Mouse (Mus musculus) forebrain, embryonic 15.5 days (tissue): ENCODE results near the gene Sema3f. TPM values are rescaled to one million over a fixed set of nuclear protein-coding genes. Genes with fewer than 3 reads are reported as not detected.

Experiments used
- ATAC-seq: fragments of 200-750 bp; cut with Nextera tagmentation; replicated peaks from 2 replicates; pipeline ENCODE4 v1.8.0; 2017; ENCODE audit warnings: mild to moderate bottlenecking, moderate TSS enrichment, moderate library complexity
- H3K27ac ChIP-seq: fragments of 300-500 bp; sonication (generic); replicated peaks from 2 replicates; pipeline ENCODE4 v1.5.1; 2015; ENCODE audit warnings: mild to moderate bottlenecking, inconsistent platforms
- H3K27me3 ChIP-seq: fragments of 300-500 bp; sonication (generic); 2 replicates; pipeline ENCODE4 v1.6.1; 2015; ENCODE audit warnings: inconsistent platforms
- H3K36me3 ChIP-seq: fragments of 300-500 bp; sonication (generic); 2 replicates; pipeline ENCODE4 v1.6.1; 2015; ENCODE audit warnings: mild to moderate bottlenecking, inconsistent platforms
- H3K4me1 ChIP-seq: fragments of 300-500 bp; sonication (generic); 2 replicates; pipeline ENCODE4 v1.6.1; 2015; ENCODE audit warnings: inconsistent platforms
- H3K4me2 ChIP-seq: fragments of 300-500 bp; sonication (generic); replicated peaks from 2 replicates; pipeline ENCODE4 v1.6.1; 2015; ENCODE audit warnings: mild to moderate bottlenecking, inconsistent platforms
- H3K4me3 ChIP-seq: fragments of 300-500 bp; sonication (generic); 2 replicates; pipeline ENCODE4 v1.5.1; 2015; ENCODE audit warnings: mild to moderate bottlenecking, inconsistent platforms
- H3K9ac ChIP-seq: fragments of 300-500 bp; sonication (generic); replicated peaks from 2 replicates; pipeline ENCODE4 v1.6.1; 2015; ENCODE audit warnings: mild to moderate bottlenecking, inconsistent platforms
- H3K9me3 ChIP-seq: fragments of 300-500 bp; sonication (generic); 2 replicates; pipeline ENCODE4 v1.6.1; 2016; ENCODE audit warnings: inconsistent platforms
- WGBS: fragments of 180-500 bp; shearing (Covaris S2); methylation state at CpG from one replicate; pipeline ENCODE4 v1.1.7; 2015; ENCODE audit warnings: mixed read lengths; 5-methylcytosine and 5-hydroxymethylcytosine counted together
- polyA plus RNA-seq: library from polyadenylated mRNA; unstranded; fragments of >200 nt; fragmentation: Nextera tagmentation; extraction: Ambion mirVana; gene quantifications from 2 replicates; pipeline ENCODE4 v1.2.1, GENCODE M21; 2015

Sema3f gene
- polyA plus RNA-seq, 1 experiment from 2014 or later, result 13.7 TPM

DNA sequence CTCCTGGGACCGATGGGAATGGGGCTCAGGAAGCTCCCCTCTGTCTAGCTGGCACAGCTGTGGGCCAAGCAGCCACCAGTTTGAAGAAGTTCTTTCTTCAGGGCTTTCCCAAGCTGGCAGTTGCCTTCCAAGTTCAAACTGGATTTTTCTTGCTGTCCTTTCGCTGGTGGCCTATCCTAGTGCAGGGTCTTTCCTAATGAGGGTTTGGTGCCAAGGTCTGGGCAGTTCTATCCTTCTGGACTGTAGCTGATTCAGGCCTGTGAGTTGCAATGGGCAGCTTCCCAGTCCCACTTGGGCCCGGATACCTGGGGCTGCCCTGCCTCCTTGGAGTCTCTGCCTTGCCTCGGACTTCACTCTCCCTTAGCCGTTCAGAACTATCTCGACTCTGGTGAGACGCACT is 60.0 kb downstream of the Sema3f start:
- no peaks in the 10 kb centered on the region for H3K9me3 ChIP-seq
- peak overlapping the region; percentile 51 for H3K27ac ChIP-seq
- 0 out of 2 replicates have a peak, but pooled peaks have one; percentile 28 for ATAC-seq
- H3K4me3 ChIP-seq, result no peak overlapping the region
- H3K4me1 ChIP-seq, result peaks cover 22% of the 10 kb centered on the region
- WGBS, result 58% methylated on average over 7 of the region's 7 CpGs
- H3K4me2 ChIP-seq, result no peak overlapping the region
- no peak overlapping the region for H3K9ac ChIP-seq
- H3K27me3 ChIP-seq, result no peaks in the 10 kb centered on the region
- H3K36me3 ChIP-seq, result no peaks in the 10 kb centered on the region

DNA sequence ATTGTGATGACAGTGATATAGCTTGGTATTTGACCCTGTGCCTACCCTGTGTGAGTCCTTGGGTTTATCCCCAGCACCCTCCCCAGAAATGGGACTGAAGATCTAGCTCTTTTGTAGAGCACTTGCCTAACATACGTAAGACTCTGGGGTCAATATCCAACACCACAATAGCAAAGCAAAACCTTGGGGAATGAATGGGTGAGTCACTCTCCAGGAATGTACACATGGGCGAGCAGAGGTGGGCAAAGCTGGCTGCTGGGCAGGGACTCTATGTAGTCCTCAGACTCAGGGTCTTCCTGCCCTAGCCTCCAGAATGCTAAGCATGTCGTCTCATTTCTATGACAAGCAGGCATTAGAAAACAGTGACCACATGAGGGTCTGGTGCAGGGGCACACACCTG is 61.5 kb downstream of the Sema3f start:
- Histone ChIP-seq H3K27me3 (no peaks in the 10 kb centered on the region), H3K36me3 (no peaks in the 10 kb centered on the region), H3K4me2 (no peak overlapping the region), H3K4me3 (no peak overlapping the region), H3K9me3 (no peaks in the 10 kb centered on the region), H3K9ac (no peak overlapping the region), H3K27ac (no peak overlapping the region), H3K4me1 (peaks cover 34% of the 10 kb centered on the region)
- 67% methylated on average over 3 of the region's 3 CpGs for WGBS
- no peak for ATAC-seq

DNA sequence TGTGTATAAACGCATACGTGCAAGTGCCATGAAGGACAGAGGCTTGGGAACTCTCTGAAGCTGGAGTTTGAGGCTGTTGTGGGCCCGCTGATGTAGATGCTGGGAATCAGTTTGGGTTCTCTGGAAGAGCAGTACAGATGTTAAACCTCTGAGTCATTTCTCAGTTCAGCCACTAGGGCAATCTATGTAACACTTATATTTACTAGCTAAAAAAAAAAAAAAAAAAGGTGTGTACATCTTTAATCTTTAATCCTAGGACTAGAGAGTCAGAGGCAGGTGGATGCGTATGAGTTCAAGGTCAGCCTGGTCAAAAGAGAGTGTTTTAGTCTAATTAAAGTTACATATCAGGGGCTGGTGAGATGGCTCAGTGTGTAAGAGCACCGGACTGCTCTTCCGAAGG is 63.3 kb downstream of the Sema3f start:
- Histone ChIP-seq H3K9me3 (no peaks in the 10 kb centered on the region), H3K4me3 (no peak overlapping the region), H3K9ac (no peak overlapping the region), H3K4me2 (no peak overlapping the region), H3K27ac (no peak overlapping the region), H3K27me3 (no peaks in the 10 kb centered on the region), H3K4me1 (peaks cover 34% of the 10 kb centered on the region), H3K36me3 (no peaks in the 10 kb centered on the region)
- no peak for ATAC-seq
- 86% methylated on average over 6 of the region's 6 CpGs for WGBS

DNA sequence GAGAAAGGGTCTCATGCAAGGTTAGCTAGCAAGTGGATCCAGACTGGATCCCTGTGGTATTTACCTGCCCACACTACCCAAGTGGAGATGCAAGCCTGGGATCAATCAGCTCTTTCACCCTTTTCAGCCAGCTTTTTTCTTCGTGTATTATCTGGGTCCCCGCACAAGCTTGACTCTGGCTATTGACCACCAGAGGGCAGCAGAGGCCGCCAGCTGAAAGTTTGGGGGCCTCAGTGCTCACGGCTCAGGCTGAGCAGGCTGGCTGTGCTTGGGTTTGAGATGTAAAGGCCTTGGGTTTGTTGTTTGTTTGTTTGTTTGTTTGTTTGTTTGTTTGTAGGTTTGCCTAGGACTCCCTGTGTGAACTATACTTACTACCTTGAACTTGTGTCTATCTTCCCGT is 64.7 kb downstream of the Sema3f start:
- no peaks in the 10 kb centered on the region for H3K27me3 ChIP-seq
- no peaks in the 10 kb centered on the region for H3K9me3 ChIP-seq
- H3K4me3 ChIP-seq, result no peak overlapping the region
- H3K9ac ChIP-seq, result no peak overlapping the region
- WGBS, result 9% methylated on average over 5 of the region's 5 CpGs
- no peak overlapping the region for H3K27ac ChIP-seq
- no peak overlapping the region for H3K4me2 ChIP-seq
- peak; percentile 71 for ATAC-seq
- H3K36me3 ChIP-seq, result no peaks in the 10 kb centered on the region
- peaks cover 21% of the 10 kb centered on the region for H3K4me1 ChIP-seq

DNA sequence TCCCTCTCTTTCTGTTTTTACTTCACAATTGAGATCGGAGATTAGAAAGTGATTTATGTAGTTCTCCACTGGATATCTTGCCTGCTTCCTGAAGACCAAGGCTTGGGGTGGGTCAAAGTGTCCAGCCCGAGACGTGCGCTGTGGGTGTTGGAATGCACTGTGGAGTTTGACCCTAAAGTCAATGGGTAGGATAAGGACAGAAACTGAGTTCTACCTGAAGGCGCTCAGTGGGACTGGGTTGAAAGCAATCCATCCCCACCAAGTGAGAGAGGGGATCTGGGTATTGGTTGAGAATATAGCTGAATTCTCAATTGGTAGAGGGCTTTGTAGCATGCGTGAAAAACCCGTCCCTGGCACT is 65.1 kb downstream of the Sema3f start:
- no peak overlapping the region for H3K4me3 ChIP-seq
- peak overlapping the region; percentile 59; the same call in 1 of the 2 replicates for H3K9ac ChIP-seq
- no peaks in the 10 kb centered on the region for H3K9me3 ChIP-seq
- ATAC-seq, result no peak
- 61% methylated on average over 7 of the region's 7 CpGs for WGBS
- H3K27ac ChIP-seq, result no peak overlapping the region
- no peaks in the 10 kb centered on the region for H3K36me3 ChIP-seq
- H3K4me2 ChIP-seq, result peak overlapping the region; percentile 55
- no peaks in the 10 kb centered on the region for H3K27me3 ChIP-seq
- peaks cover 16% of the 10 kb centered on the region for H3K4me1 ChIP-seq

DNA sequence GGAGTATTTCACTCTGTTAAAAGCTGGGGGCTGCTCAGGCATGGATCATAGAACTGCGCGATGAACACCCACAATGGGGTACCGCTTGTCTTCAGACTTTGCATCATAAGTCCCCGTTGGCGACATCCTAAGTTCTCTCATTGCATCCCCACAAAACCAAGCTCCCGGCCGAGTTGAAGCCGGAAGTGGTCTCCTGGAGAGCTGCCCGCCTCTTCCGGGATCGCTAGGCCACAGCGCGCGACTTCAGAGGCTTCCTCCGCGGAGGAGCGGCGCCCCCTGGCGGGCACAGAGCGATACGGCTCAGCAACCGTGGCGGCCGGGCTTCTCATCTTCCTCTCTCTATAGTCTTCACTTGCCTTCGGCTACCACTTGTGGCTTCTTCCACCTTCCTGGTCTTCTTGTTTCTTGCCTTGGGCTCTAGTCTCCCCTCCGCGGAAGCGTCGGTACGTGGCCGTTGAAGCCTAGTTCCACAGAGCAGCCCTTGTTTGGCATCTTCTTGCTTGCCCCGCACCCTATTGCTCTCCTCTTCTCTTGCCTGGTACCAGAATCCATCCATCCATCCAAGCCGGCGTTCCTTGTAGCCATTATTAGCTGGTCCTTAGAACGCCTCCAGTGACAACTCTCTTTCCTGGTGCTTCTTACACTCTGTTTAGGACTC is 65.7 kb downstream of the Sema3f start:
- Histone ChIP-seq H3K4me3 (peak overlapping the region; percentile 41), H3K4me2 (peak overlapping the region; percentile 55), H3K9ac (peak overlapping the region; percentile 59), H3K36me3 (no peaks in the 10 kb centered on the region), H3K27ac (peak overlapping the region; percentile 54), H3K27me3 (no peaks in the 10 kb centered on the region), H3K9me3 (no peaks in the 10 kb centered on the region), H3K4me1 (peaks cover 14% of the 10 kb centered on the region)
- peak; percentile 71 for ATAC-seq
- 4% methylated on average over 35 of the region's 35 CpGs for WGBS

DNA sequence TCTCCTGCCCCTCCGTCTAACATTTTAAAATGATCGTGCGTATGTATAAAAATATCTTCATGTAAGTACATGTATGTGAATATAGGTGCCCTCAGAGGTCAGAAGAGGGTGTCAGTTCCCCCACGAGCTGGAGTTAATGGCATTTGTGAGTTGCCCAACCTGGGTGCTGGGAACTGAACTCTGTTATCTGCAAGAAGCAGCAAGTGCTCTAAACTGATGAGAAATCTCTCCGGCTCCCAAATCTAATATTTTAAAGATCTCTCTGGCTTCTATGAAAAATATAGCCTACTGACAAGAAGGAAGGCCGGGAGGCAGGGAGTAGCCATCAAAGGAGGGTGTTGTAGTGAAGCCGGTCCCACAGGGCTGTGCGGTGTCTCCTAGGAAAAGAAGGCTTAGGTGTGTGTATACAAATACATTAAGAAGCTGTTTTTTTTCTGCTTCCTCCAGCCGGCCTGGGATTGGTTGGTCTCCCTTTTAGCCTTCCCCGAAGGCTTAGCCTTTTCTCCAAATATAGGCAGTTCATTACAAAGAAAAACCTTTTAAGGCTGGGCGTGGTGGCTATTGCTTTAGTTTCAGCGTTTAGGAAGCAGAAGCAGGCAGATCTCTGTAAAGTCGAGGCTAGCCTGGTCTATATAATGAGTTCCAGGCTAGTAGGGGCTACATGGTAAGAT is 66.6 kb downstream of the Sema3f start:
- H3K4me2 ChIP-seq, result no peak overlapping the region
- H3K4me3 ChIP-seq, result no peak overlapping the region
- H3K4me1 ChIP-seq, result peaks cover 14% of the 10 kb centered on the region
- H3K9ac ChIP-seq, result no peak overlapping the region; the same call in 1 of the 2 replicates
- 95% methylated on average over 13 of the region's 13 CpGs for WGBS
- no peaks in the 10 kb centered on the region for H3K36me3 ChIP-seq
- no peak for ATAC-seq
- no peaks in the 10 kb centered on the region for H3K9me3 ChIP-seq
- H3K27me3 ChIP-seq, result no peaks in the 10 kb centered on the region
- no peak overlapping the region for H3K27ac ChIP-seq

DNA sequence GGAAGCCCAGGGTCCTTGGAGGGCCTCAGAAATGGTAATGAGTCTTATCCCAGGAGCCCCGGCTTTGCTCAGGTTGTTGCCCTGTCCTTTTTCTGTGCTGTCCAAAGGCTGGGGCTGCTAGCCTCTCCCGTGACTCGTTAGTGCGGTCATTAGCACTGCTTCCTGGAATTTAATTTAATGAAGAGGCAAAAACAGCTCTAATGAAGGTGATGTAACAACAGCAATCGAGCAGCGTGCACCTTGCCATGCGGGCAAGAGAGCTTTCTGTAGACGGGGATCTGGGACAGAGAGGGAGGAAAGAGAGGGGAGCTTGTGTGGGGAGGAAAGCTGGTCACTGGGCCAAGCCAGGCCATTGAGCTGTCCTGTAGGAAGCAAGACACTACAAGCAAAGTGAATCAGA is 68.6 kb downstream of the Sema3f start:
- WGBS, result 12% methylated on average over 8 of the region's 8 CpGs
- no peak for ATAC-seq
- no peak overlapping the region for H3K27ac ChIP-seq

DNA sequence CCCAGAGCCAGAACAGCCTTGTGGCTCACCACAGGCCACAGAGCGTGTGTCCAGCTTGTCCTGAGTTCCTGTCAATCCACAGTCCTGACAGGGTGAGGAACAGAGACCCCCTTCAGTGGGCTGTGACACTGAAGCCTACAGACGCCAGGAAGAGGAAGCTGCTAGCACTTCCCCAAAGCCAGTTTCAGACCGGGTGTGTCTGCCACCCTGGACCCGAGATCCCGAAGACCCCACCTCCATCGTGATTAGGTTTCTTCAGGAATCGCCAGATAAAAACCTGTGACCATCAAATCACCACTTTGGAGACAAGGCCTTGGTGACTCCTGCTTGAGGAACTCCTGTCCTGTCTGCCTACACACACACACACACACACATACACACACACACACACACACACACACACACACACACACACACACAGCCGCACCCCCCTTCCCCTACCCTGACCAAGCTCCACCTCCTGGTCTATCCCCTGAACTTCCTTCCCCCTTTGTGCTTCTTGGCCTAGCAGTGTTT is 70.0 kb downstream of the Sema3f start:
- no peak for ATAC-seq
- WGBS, result 45% methylated on average over 8 of the region's 8 CpGs
- Histone ChIP-seq H3K27ac (no peak overlapping the region), H3K4me3 (no peak overlapping the region), H3K4me2 (no peak overlapping the region), H3K27me3 (no peaks in the 10 kb centered on the region), H3K4me1 (peaks cover 23% of the 10 kb centered on the region), H3K9ac (no peak overlapping the region), H3K9me3 (no peaks in the 10 kb centered on the region), H3K36me3 (no peaks in the 10 kb centered on the region)

More for the DNA sequence above, 68.6 kb downstream of the Sema3f start:
- H3K27me3 ChIP-seq, result no peaks in the 10 kb centered on the region
- no peak overlapping the region for H3K4me3 ChIP-seq
- H3K9me3 ChIP-seq, result no peaks in the 10 kb centered on the region
- peaks cover 23% of the 10 kb centered on the region for H3K4me1 ChIP-seq
- no peak overlapping the region for H3K9ac ChIP-seq
- H3K36me3 ChIP-seq, result no peaks in the 10 kb centered on the region
- no peak overlapping the region for H3K4me2 ChIP-seq

DNA sequence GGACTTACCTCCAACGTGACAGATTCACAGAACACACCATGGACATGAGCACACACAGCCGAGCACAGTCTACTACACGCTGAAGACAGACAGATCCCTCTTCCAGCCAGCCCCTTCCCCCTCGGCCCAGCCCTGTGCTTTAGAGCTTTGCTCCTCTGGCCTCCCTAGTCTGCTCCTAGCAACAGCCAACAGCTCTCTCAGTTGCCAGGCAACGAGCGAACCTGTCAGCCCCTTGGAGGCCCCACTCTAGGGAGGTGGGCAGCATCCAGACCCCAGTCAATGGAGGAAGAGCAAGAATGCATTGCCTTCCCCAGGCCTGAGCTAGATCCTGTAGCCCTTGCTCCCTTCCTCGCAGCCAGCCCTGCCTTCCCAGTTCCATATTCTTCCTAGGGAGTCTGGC is 73.2 kb downstream of the Sema3f start:
- peak overlapping the region; percentile 5; the same call in 1 of the 2 replicates for H3K9ac ChIP-seq
- H3K9me3 ChIP-seq, result no peaks in the 10 kb centered on the region
- WGBS, result 4% methylated on average over 7 of the region's 7 CpGs
- H3K4me1 ChIP-seq, result peaks cover 35% of the 10 kb centered on the region
- no peaks in the 10 kb centered on the region for H3K27me3 ChIP-seq
- no peak overlapping the region for H3K4me3 ChIP-seq
- H3K36me3 ChIP-seq, result no peaks in the 10 kb centered on the region
- peak; percentile 27; the same call in 1 of the 2 replicates for ATAC-seq
- H3K27ac ChIP-seq, result peak overlapping the region; percentile 69
- H3K4me2 ChIP-seq, result peak overlapping the region; percentile 9

DNA sequence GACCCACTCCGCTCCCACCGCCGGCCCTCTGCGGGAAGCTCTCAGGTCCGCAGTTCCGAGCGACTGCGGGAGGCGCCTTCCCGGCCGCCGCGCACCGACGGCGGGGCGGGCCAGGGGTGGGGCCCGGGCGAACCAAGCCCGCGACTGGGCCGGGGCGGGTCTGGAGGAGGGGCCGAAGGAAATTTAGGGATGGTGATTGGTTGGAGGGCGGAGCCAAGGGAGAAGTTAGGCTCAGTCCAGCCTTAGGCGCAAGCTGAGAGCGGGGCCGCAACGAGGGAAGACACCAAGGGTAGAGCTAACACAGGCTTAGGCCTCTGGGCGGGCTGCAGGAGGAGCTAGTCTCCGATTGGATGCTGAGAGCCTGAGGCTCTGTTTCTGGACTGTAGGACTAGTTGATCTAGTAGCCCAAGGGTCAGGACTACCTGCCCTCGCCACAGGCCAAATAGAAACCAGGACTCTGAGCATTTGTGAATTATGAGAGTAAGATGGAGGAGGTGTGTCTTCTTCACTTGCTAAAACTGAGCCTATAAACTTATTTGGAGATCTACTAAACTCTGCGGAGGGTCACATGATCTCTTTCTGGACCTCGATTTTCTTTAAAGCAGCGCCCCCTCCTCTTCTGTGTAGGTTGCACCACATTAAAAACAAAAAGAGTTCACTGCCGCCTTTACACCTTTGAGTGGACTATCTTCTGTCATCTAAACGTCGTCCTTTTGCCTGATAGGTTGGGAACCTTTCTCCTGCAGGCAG is 74.8 kb downstream of the Sema3f start, which contains the start of gene Gnai2:
Gene Gnai2, minus strand, starts transcription at position 89 of the 750 bp plus-strand sequence.
- ATAC-seq, result peak; percentile 90
- 5% methylated on average over 38 of the region's 38 CpGs for WGBS

More for the DNA sequence above, 74.8 kb downstream of the Sema3f start, which contains the start of gene Gnai2:
- H3K4me3 ChIP-seq, result peak within 1 kb of the TSS; percentile 77
- peaks cover 51% of the 10 kb centered on the region for H3K4me1 ChIP-seq
- H3K36me3 ChIP-seq, result no peaks in the 10 kb centered on the region
- no peaks in the 10 kb centered on the region for H3K27me3 ChIP-seq
- no peaks in the 10 kb centered on the region for H3K9me3 ChIP-seq
- peak within 1 kb of the TSS; percentile 89 for H3K27ac ChIP-seq
- H3K9ac ChIP-seq, result peak within 1 kb of the TSS; percentile 88
- peak within 1 kb of the TSS; percentile 97 for H3K4me2 ChIP-seq
